Mouse (Mus musculus) lung, postnatal 14 days (tissue): Measurements from ENCODE around the gene Chst4.

Experiments used
- DNase-seq: peaks from one replicate; pipeline ENCODE4 v3.0.0; 2021

Gene Chst4

DNA sequence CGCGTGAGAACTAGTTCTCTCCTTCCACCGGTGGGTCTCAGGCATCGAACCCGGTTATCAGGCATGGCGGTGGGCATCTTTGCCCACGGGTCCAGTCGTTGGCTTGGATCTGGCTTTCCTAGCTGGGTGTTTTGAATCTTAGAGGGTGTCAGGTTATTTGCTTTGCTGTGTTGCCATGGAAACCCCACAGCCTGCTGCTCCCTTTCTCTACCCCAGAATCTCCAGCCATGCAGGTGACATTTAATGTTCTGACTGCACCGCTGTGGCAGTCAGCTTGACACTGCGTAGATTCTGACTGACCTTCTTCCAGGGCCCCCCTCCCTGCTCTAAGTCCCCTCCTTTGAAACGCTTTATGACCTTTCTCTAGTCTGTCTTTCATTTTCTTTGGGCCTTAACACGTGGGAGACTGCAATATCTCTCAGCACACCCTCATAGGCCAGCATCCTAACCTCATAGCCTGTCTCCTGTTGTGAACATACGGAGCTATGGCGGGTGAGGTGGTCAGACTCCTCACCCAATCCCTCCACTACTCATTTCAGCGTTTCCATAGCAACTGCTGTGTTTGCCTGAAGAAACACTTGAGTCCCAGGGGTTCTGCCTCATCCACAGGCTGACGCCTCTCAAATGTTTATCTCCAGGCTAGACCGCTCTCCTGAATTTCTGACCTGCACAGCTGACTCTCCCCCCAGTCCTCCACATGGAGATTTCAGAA lies 33.1 kb downstream of the Chst4 start:
- no peak for DNase-seq

DNA sequence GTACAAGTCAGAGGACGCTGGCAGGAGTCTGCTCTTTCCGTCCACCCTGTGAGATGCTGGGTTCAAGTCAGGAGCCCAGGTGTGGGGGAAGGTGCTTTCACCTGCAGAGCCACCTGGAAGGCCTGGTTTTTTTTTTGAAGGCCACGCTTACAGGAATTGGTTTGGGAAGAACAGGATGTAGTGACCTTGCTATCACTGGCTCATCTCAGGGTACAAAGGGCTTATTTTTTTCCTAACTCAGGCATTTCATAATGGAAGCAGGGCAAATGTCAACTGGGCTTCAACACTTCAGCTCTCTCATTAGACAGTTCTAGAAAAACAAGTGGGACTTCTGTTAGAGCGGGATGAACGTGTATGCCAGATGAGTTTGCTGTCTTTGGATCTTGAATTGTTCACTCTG lies 35.2 kb downstream of the Chst4 start:
- DNase-seq = no peak

DNA sequence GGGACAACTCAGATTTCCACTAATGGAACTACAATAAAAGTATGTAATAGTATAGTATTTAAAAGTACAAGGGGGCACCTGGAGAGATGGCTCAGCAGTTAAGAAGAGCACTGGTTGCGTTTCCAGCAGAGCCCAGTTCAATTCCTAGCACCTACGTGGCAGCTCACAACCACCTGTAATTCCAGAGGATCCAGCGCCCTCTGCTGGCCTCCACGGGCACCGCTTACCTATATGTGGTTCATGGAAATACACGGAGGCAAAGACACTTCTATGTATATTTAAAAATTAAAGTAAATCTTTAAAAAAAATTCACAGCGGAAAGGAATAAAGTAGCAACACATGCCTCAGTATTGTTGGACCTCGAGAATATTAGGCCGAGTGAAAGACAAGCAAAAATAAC lies 36.6 kb downstream of the Chst4 start:
- DNase-seq = peak; percentile 26

DNA sequence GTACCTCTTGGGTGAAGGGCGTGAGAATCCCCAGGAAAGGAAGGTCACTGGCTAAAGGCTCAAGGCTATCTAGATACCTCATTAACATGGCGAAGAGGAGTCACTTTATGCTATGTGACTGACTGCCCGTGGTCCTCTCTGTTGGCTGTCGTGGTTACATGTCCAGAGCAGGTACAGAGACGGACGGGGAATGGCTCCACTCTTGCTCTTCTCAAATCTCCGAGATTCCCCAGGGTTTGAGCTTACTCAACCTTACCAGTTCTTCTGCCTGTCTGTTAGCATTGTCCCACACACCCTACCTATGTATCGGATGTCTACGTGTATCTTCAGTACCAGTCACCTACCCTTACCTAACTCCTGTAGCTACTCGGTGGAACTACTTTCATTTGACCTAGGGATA lies 39.6 kb downstream of the Chst4 start:
- no peak for DNase-seq

DNA sequence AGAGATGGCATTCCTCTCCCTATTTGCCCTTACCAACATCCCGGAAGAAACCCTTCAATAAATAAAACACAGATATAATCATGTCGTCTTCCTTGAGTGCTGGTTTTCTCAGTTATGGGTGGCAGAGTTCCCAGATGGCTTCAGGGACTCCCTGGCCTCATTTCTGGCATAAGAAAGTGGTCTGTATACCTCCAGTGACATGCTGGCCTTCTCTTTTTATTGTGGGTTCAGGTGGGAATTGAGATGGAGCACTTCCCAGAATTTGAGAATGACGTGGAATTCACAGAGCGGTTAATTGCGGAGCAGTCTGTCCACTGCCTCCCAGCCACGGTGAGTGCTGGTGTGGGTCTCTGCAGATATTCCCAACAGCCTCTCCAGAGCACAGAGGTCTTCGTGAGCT lies 41.5 kb downstream of the Chst4 start:
- no peak for DNase-seq

DNA sequence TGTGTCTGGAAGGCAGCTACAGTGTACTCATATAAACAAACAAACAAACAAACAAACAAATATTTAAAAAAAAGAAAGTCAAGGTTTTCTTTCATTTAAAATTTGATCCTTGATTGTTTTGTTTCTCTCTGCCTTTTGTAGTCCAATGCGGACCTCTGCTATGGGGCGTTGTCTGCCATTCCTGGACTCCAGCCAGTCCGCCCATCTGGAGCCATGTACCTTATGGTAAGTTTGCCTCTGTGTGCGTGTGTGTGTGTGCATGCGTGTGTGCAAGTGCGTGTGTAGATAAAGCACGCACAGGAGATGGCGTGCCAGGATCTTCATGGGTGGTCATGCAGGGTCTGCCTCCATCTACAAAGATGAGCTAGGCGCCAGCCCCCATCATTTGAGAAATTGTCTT lies 42.2 kb downstream of the Chst4 start:
- no peak for DNase-seq

DNA sequence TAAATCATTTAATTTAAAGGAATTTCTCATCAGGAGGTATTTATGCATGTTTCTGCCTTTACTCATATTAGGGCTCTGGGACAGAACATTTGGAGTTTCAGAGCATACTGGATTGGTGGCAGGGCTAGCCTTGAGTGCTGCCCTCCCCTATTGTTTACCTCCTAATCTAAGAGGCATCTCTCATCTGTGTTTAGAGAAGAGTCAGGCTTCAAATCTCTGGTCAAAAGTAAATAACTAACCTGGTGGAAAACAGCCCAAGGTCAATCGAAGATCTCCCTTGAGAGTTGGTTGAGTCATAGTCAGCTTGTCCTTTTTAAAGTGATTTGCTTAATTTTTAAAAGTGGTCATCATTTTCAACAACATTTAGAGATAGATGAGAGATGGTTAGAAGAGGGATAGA lies 46.6 kb downstream of the Chst4 start:
- DNase-seq = no peak

DNA sequence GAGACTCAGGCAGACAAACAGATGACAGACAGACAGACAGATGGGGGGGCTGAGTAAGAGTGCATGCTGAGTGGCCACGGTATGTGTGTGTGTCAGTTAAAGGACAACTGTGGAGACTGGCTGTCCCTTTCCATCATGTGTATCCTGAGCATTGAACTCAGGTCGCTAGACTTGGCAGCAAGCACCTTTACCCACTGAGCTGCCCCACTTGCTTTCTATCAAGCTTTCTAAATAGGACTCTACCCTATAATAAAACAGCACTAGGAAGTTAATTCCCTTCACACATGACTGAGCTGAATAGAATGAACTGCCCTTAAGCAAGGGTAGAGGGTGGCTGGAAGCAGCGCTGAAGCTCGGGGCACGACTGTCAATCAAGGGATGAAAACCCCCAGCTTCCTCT lies 47.4 kb downstream of the Chst4 start:
- DNase-seq = no peak

DNA sequence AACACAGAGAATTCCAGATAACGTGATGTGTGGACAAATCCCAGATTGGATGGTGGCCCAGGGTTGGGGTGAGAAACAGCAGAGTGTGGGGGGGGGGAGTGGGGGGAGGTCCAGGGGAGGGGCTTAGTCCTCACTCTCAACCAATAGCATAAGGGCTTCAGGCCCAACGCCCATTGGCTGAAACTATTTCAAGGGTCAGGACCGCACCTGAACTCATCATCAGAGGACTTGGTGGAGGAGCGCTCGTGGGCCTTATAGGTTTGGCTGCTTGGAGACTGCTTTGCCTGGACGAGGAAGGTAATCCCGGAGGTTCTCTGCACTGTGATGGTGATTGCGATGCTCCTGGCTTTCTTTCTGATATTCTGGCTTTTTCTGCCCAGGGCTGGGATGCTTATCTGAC lies 49.3 kb downstream of the Chst4 start, which contains the start of gene Tat:
Gene Tat (plus strand): TSS at position 214 of the 400 bp plus-strand sequence.
- no peak for DNase-seq

DNA sequence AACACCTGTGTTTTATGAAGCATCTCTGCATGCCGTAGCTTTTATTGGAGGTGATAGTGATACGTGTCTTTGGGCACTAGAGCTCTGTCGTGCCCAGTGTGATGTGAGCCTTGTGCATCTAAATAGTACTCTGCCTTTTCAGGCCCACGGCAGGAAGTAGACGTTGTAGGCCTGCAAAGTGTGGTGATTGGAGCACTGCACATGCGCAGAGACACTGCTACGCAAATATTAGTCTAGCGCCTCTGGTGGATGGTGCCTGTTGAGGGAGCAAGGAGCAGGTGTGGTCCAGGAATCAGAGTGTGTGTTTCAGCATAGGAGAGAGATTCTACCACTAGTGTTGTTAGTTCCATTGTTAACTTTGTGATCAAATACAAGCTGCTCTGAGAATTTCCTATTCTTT lies 50.4 kb downstream of the Chst4 start:
- DNase-seq = no peak

DNA sequence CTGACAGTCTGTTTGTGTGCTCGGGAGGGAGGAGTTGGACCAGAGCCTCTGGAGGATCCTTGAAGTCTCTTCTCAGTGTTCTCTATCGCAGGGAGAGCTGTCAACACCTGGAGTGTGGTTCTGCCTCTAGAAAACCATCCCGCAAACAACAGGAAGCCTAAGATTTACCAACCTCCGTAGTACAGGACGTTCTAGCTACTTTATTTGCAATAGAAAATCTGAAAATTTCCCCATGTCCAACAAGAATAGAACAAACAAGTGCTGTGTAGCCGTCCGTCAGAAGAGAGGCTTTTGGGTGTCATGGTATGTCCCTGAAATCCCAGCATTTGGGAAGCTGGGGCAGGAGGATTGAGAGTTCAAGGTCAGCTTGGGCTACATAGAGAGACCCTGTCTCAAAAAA lies 51.8 kb downstream of the Chst4 start:
- DNase-seq = no peak

DNA sequence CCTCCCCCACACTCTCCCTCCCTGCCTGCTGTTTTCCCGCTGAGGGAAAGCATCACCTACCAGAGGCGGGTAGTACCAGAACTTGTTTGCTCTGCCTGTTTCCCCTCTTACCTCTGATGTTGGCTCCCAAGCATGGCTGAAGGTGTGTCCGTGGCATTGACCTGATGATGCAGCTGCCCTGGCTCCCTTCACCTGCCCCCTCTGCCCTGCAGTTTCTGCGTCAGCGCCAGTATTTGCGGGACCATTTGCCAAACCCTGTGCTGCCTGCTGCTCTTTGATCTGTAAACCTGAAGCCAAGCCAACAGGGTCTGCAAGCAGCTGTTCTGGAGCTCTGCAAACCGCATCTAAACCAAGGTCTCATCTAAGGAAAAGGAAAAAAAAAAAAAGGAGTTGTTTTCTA lies 53.2 kb downstream of the Chst4 start:
- DNase-seq = no peak

DNA sequence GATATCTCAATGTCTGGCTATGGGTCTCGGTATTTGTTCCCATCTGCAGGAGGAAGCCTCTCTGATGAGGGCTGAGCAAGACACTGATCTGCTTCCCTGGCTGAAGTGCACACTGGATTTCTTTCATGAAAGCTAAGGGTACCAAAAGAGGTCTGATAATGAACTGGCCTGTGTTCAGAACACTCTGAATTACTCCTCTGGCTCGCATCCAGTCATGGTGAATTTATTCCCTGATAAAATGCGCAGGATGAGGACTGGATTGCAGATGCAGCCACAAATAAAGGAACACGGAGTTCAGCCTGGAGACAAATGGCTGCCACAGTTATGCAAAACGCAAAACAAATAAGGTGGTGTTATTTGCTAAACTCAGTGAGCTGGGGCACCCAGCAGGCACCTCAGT lies 55.6 kb downstream of the Chst4 start:
- DNase-seq = no peak

DNA sequence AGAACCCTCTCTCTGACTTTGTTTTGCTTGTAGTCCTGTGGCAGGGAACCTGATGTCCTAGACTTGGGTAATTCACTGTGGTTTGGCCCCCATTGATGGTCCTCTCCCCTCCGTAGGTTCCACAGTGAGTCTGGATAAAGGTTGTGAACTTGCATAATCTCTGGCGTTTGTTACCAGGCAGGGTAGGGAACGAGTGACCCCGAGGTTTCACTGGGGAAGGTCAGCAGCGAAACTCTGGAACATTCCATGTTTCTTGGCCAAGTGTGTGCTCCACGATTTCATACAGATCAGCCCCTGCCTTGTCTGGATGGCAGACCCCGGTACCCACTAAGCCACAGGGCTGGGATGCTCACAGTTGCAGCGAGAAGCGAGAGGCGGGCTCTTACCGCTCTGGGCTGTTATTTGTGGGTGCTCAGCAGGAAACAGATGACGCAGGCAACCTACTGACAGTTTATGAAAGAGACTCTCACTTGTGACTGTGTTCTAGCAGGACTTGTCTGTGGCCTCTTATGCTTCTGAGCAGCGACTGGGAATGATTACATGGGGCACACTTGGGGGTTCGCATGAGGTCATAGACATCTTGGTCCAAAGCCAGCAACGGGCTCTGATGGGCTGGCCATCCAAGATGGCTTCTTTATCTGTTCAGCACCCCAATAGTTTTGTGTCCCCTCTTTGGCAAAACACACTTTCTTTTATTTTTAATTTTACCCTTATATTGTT lies 57.0 kb downstream of the Chst4 start:
- no peak for DNase-seq

DNA sequence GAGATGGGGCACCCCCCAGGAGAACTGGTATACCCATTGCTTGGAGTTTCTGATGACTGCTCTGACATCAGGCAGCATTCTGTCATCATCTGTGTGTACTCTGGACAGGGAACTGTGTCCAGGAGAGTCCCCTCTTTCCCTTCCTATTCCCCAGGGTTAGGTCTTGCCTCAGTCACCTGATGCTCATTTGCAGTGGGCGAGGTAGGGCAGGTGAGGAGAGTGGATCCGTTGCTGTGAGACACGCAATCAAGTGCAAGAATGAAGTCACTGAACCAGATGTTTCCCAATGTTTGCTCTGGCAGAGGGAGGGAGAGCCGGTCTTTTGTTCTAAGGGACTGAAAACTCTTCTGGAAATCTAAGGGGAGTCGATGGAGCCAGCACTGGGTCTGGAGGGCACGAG lies 60.2 kb downstream of the Chst4 start:
- DNase-seq = no peak
